Mouse (Mus musculus) bone marrow macrophage, adult 2 months (primary cell): ENCODE results near the gene Grip1.

Experiments
- CTCF ChIP-seq: IDR thresholded peaks from 2 replicates; pipeline ENCODE4 v1.5.1; 2012; ENCODE audit warnings: low read depth, mild to moderate bottlenecking, low read length, moderate library complexity
- POLR2A ChIP-seq: IDR thresholded peaks from 2 replicates; pipeline ENCODE4 v1.6.1; 2012; ENCODE audit warnings: mild to moderate bottlenecking, low read depth, low read length, borderline replicate concordance

- TF ChIP-seq CTCF = no peak
- no peak for TF ChIP-seq POLR2A
Observed at GRCm38 (mm10) chr10:120077850-120078249, 624.2 kb downstream of the Grip1 start.
